Mouse (Mus musculus) adrenal gland, postnatal 10 days (tissue): ENCODE data around the gene Gm21954. TPM values are rescaled to one million over a fixed set of nuclear protein-coding genes. Genes with fewer than 3 reads are reported as not detected.

ENCODE experiments used
- DNase-seq: peaks from one replicate; pipeline ENCODE4 v3.0.0; 2021; ENCODE audit warnings: mixed read lengths
- total RNA-seq, 2 experiments: library from RNA; stranded (reverse); gene quantifications; 2 replicates each; pipeline ENCODE4 v1.2.3; 2021

Gene Gm21954
- total RNA-seq, 2 experiments from 2014 or later = not detected

- DNase-seq = no peak
Observed at GRCm38 (mm10) chr3:55419334-55419733, 52.7 kb downstream of the Gm21954 start.

GRCm38 (mm10) chr3:55418845-55419244 lies 53.2 kb downstream of the Gm21954 start:
- DNase-seq = no peak

GRCm38 (mm10) chr3:55415527-55415950 lies 56.5 kb downstream of the Gm21954 start:
- DNase-seq = no peak

Other genes starting within 250 kb of the Gm21954 start
- 10 to 100 TPM; 13.5 to 18.0 TPM for gene Dclk1, start 229.8 kb downstream of the Gm21954 start, total RNA-seq